Mouse (Mus musculus): ENCODE measurements around the gene Srebf1. TPM values are rescaled to one million over a fixed set of nuclear protein-coding genes. Genes with fewer than 3 reads are reported as not detected.

Srebf1 gene
- total and polyA plus RNA-seq, 3 experiments, result 69.8 to 126 (median 120) TPM

DNA sequence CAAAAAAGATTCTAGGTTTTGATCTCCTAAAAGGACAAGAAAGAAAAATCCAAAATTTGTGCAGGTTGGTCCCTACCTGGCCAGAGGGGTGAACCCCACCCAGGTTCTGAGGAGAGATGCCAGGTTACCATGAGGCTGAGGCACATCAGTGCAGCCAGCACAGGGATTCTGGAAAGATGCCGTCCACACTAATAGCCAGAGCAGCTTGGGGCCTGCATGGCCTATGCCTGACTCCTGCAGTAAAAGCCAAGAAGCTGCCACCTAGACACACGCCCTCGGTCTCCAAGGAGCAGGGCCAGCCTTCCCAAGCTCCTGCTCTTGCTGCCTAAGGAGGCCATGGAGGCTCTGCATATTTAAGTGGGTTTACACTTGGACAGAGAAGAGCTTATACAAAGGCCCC, 8.9 kb upstream of the Srebf1 start:
- no peaks in the 10 kb centered on the region for H3K27me3 ChIP-seq (replicated peaks)
- in situ Hi-C loops (cut with MboI; ENCODE audit: low pct_ligation_motif_present, low pct_unique_long_range_greater_than_20kb, low sequenced_read_pairs) (no loop called here), dilution Hi-C loops (cut with MboI; ENCODE audit: extremely low pct_ligation_motif_present, extremely low pct_unique_long_range_greater_than_20kb, low sequenced_read_pairs) (no loop called here)
- no peaks in the 10 kb centered on the region for H3K9me3 ChIP-seq (replicated peaks; ENCODE audit: low read length)
- no peak overlapping the region for H3K4me3 ChIP-seq (replicated peaks in 1 of 3; ENCODE audit: low read depth in 2 of 3, low read length in 2 of 3, poor library complexity in 1 of 3)
- H3K4me2 ChIP-seq (ENCODE audit: insufficient read depth, low read depth, poor library complexity, severe bottlenecking), result no peak overlapping the region
- DNase-seq (ENCODE audit: extremely low read depth), result no peak
- TF ChIP-seq ZC3H11A (IDR thresholded peaks at IDR 0.05; ENCODE audit: low read depth, low read length) (no peak), MAZ (IDR thresholded peaks at IDR 0.05; ENCODE audit: low read depth, low read length) (no peak), IRF4 (IDR thresholded peaks at IDR 0.05; ENCODE audit: low read depth, low read length) (no peak), PAX5 (IDR thresholded peaks at IDR 0.05; ENCODE audit: low read length) (no peak), EP300 (IDR thresholded peaks at IDR 0.05; ENCODE audit: low read length) (no peak), MXI1 (IDR thresholded peaks at IDR 0.05; ENCODE audit: low read depth, low read length) (no peak), SMC3 (IDR thresholded peaks at IDR 0.05; ENCODE audit: low read depth, low read length) (no peak), HCFC1 (IDR thresholded peaks at IDR 0.05; ENCODE audit: low read depth, low read length) (no peak), UBTF (IDR thresholded peaks at IDR 0.05; ENCODE audit: low read depth, low read length) (no peak), TBP (conservative IDR thresholded peaks at IDR 0.05; ENCODE audit: low read depth, low read length) (no peak), JUND (conservative IDR thresholded peaks at IDR 0.05; ENCODE audit: low read depth, low read length) (no peak), BHLHE40 (IDR thresholded peaks at IDR 0.05; ENCODE audit: low read depth, low read length) (no peak), USF1 (IDR thresholded peaks at IDR 0.05; ENCODE audit: low read depth, low read length) (no peak), MYC (IDR thresholded peaks at IDR 0.05; ENCODE audit: low read depth, low read length) (no peak)
- no peak overlapping the region for H3K27ac ChIP-seq (ENCODE audit: insufficient read depth, low read depth)
- no peaks in the 10 kb centered on the region for H3K79me2 ChIP-seq (replicated peaks; ENCODE audit: control insufficient read depth, extremely low read depth, insufficient read depth, poor library complexity, severe bottlenecking)
- H3K4me1 ChIP-seq (ENCODE audit: control insufficient read depth in 1 of 2, insufficient read depth in 2 of 2), result peaks cover 3 to 31% of the 10 kb centered on the region in 2 experiments; a peak in 3 of 4 replicates
- no peak overlapping the region for H3K9ac ChIP-seq (ENCODE audit: insufficient read depth, low read depth)
- peaks cover 5 to 21% of the 10 kb centered on the region in 2 experiments for H3K36me3 ChIP-seq (replicated peaks in 1 of 2; ENCODE audit: control insufficient read depth in 1 of 2, insufficient read depth in 1 of 2, low read length in 1 of 2)

- H3K79me2 ChIP-seq (replicated peaks; ENCODE audit: control insufficient read depth, extremely low read depth, insufficient read depth, poor library complexity, severe bottlenecking), result no peaks in the 10 kb centered on the region
- no peak for DNase-seq (ENCODE audit: extremely low read depth)
- TF ChIP-seq CTCF (conservative IDR thresholded peaks at IDR 0.05 in 1 of 2, IDR thresholded peaks at IDR 0.05 in 1 of 2; ENCODE audit: low read depth in 2 of 2, low read length in 2 of 2) (no peak), ZKSCAN1 (IDR thresholded peaks at IDR 0.05; ENCODE audit: borderline replicate concordance, low read depth, low read length) (no peak), CHD1 (IDR thresholded peaks at IDR 0.05; ENCODE audit: low read depth, low read length) (no peak)
- H3K27me3 ChIP-seq (replicated peaks), result no peaks in the 10 kb centered on the region
- dilution Hi-C loops (cut with MboI; ENCODE audit: extremely low pct_ligation_motif_present, extremely low pct_unique_long_range_greater_than_20kb, low sequenced_read_pairs), result no loop called here
- H3K36me3 ChIP-seq (replicated peaks in 1 of 2; ENCODE audit: control insufficient read depth in 1 of 2, insufficient read depth in 1 of 2, low read length in 1 of 2), result peaks cover 5 to 19% of the 10 kb centered on the region in 2 experiments
- H3K9me3 ChIP-seq (replicated peaks; ENCODE audit: low read length), result no peaks in the 10 kb centered on the region
- no peak overlapping the region for H3K27ac ChIP-seq (ENCODE audit: insufficient read depth, low read depth)
- H3K4me2 ChIP-seq (ENCODE audit: insufficient read depth, low read depth, poor library complexity, severe bottlenecking), result no peak overlapping the region
- no peak overlapping the region for H3K9ac ChIP-seq (ENCODE audit: insufficient read depth, low read depth)
- H3K4me1 ChIP-seq (ENCODE audit: control insufficient read depth in 1 of 2, insufficient read depth in 2 of 2), result peaks cover 3 to 31% of the 10 kb centered on the region in 2 experiments; a peak in 3 of 4 replicates
- in situ Hi-C loops (cut with MboI; ENCODE audit: low pct_ligation_motif_present, low pct_unique_long_range_greater_than_20kb, low sequenced_read_pairs), result no loop called here
- no peak overlapping the region for H3K4me3 ChIP-seq (replicated peaks in 1 of 3; ENCODE audit: low read depth in 2 of 3, low read length in 2 of 3, poor library complexity in 1 of 3)
These were observed 8.1 kb upstream of the Srebf1 start for GRCm38 (mm10) chr11:60230512-60230911.

Data from CH12.LX (cell line).